Mouse (Mus musculus) testis, adult 2 months (tissue): ENCODE results near the gene Psmc5.

ENCODE experiments used
- CTCF ChIP-seq: fragments of 200-500 bp; IDR thresholded peaks from 2 replicates; pipeline ENCODE4 v1.5.1; 2012; ENCODE audit warnings: low read depth, mild to moderate bottlenecking, inconsistent platforms, low read length, moderate library complexity; ENCODE audit not compliant: control insufficient read depth, insufficient read depth, insufficient replicate concordance
- POLR2A ChIP-seq: fragments of 200-500 bp; IDR thresholded peaks from 2 replicates; pipeline ENCODE4 v1.6.1; 2012; ENCODE audit warnings: low read depth, mild to moderate bottlenecking, inconsistent platforms, low read length, moderate library complexity; ENCODE audit not compliant: control insufficient read depth

GRCm38 (mm10) chr11:106254767-106255166 lies 1.2 kb upstream of the Psmc5 start:
- TF ChIP-seq CTCF: no peak
- no peak for TF ChIP-seq POLR2A
